Mouse (Mus musculus) ES-E14 (cell line): ENCODE results near the gene Cdkl1. TPM values are rescaled to one million over a fixed set of nuclear protein-coding genes. Genes with fewer than 3 reads are reported as not detected.

Experiments
- DNase-seq: peaks from one replicate; pipeline ENCODE4 v3.0.0-alpha.2; 2013; ENCODE audit warnings: low read depth, low spot score
- H3K27ac ChIP-seq: 2 replicates; pipeline ENCODE4 v1.5.1; 2012; ENCODE audit warnings: low read depth, mild to moderate bottlenecking, low read length, moderate library complexity, mixed read lengths; ENCODE audit not compliant: poor library complexity, insufficient read depth, severe bottlenecking
- H3K36me3 ChIP-seq: 2 replicates; pipeline ENCODE4 v1.6.1; 2012; ENCODE audit warnings: mild to moderate bottlenecking, low read length, moderate library complexity, mixed read lengths; ENCODE audit not compliant: control insufficient read depth, poor library complexity, insufficient read depth, severe bottlenecking
- H3K4me1 ChIP-seq, 2 experiments: fragments of 150-350 bp in 1 of 2; sonication (generic) in 1 of 2; 2 replicates each; pipeline ENCODE4 v1.6.1; 2012; ENCODE audit warnings: low read length in 2 of 2, mild to moderate bottlenecking in 1 of 2, mixed read lengths in 1 of 2; ENCODE audit not compliant: control insufficient read depth in 2 of 2, insufficient read depth in 2 of 2, poor library complexity in 1 of 2
- H3K4me3 ChIP-seq, 2 experiments: fragments of 150-350 bp in 1 of 2; sonication (generic) in 1 of 2; 2 replicates each; pipeline ENCODE4 v1.5.1; 2012; ENCODE audit warnings: low read length in 2 of 2, low read depth in 1 of 2, mild to moderate bottlenecking in 1 of 2, mixed read lengths in 1 of 2; ENCODE audit not compliant: insufficient read depth in 1 of 2, poor library complexity in 1 of 2, severe bottlenecking in 1 of 2
- H3K9ac ChIP-seq: 2 replicates; pipeline ENCODE4 v1.6.1; 2012; ENCODE audit warnings: low read depth, mild to moderate bottlenecking, low read length, mixed read lengths; ENCODE audit not compliant: poor library complexity, insufficient read depth, severe bottlenecking
- H3K9me3 ChIP-seq: fragments of 150-350 bp; sonication (generic); 2 replicates; pipeline ENCODE4 v1.6.1; 2012; ENCODE audit warnings: low read depth, mild to moderate bottlenecking, low read length; ENCODE audit not compliant: control insufficient read depth, insufficient read depth
- CHD2 ChIP-seq: IDR thresholded peaks from 2 replicates; pipeline ENCODE4 v1.6.1; 2014; ENCODE audit warnings: mild to moderate bottlenecking, low read depth, low read length, inconsistent platforms
- HCFC1 ChIP-seq: IDR thresholded peaks from 2 replicates; pipeline ENCODE4 v1.6.1; 2012; ENCODE audit warnings: low read length, inconsistent platforms, borderline replicate concordance; ENCODE audit not compliant: insufficient read depth
- MAFK ChIP-seq: IDR thresholded peaks from 2 replicates; pipeline ENCODE4 v1.6.1; 2014; ENCODE audit warnings: mild to moderate bottlenecking, low read depth, low read length, inconsistent platforms; ENCODE audit not compliant: insufficient read depth
- ZC3H11A ChIP-seq: IDR thresholded peaks from 2 replicates; pipeline ENCODE4 v1.6.1; 2012; ENCODE audit warnings: low read depth, mild to moderate bottlenecking, inconsistent platforms, low read length, borderline replicate concordance
- ZNF384 ChIP-seq: IDR thresholded peaks from 2 replicates; pipeline ENCODE4 v1.6.1; 2012; ENCODE audit warnings: low read depth, low read length, inconsistent platforms
- in situ Hi-C, 2 experiments: fragments of 600-800 bp; cut with MboI; formaldehyde crosslinking; loops; one replicate each; pipeline ENCODE4 v1.15.1; 2025; ENCODE audit warnings: low sequenced_read_pairs in 2 of 2, inconsistent platforms in 1 of 2; ENCODE audit not compliant: unreplicated experiment in 2 of 2
- total RNA-seq: library from RNA; depleted of rRNA; stranded (reverse); fragments of 300-350 nt; gene quantifications from 2 replicates; pipeline ENCODE4 v1.2.3, GENCODE M21; 2012; rRNA removed

Gene Cdkl1
- total RNA-seq, 1 experiment = 3.0 TPM

DNA sequence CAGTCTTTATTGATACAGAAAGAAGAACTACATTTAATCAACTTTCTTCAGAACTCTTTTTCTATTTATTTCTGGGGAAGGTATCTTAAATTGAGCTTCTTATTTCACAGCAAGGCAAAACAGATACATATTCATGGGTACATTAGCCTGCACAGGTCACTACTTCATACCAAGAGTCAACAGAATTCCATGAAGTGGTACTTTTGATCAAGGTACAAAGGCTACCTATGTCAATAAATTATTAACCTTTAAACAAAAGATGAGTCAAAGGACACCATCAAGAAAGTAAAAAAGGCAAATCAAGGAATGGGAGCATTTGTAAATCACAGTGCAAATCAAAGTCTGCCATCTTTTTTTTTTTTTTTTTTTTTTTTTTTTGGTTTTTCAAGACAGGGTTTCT lies 77.4 kb downstream of the Cdkl1 start:
- Histone ChIP-seq H3K9ac (no peak overlapping the region), H3K4me1 (no peaks in the 10 kb centered on the region), H3K27ac (no peak overlapping the region), H3K9me3 (no peaks in the 10 kb centered on the region), H3K36me3 (peaks cover 12% of the 10 kb centered on the region), H3K4me3 (no peak overlapping the region)
- in situ Hi-C loops = no loop called here
- DNase-seq = no peak
- TF ChIP-seq ZNF384 = no peak
- no peak for TF ChIP-seq HCFC1
- TF ChIP-seq ZC3H11A = no peak
- no peak for TF ChIP-seq MAFK
- TF ChIP-seq CHD2 = no peak

DNA sequence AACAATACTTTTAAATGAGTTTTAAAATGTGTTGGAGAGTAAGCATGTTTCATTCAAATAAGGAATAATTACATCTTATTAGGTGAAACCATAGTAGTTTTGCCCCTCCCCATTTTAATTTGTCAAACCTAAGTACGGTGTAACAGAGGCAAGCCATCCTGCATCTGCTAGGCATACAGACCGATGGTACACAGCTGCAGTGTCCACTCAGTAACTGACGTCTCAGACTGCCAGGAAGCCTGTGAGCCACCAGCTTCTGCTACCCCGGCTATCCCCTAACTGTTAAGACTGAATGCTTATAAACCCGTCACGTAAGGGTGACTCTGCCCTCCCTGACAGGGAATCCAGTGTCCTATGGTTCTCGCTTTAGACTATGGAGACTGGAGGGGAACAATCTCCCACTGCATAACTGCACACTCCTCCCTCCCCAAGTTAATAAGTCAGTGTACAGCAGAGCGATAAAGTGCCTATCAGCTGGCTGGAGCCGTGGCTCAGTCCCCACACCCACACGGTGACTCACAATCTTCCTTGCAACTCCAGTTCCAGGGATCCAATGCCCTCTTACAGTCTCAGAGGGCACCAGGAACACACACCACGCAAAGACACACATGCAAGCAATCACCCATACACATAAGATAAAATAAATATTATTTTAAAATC lies 86.1 kb downstream of the Cdkl1 start:
- Histone ChIP-seq H3K4me1 (no peaks in the 10 kb centered on the region), H3K4me3 (no peak overlapping the region), H3K36me3 (peaks cover 7% of the 10 kb centered on the region; the same call in 1 of the 2 replicates), H3K9me3 (no peaks in the 10 kb centered on the region), H3K27ac (no peak overlapping the region), H3K9ac (no peak overlapping the region)
- in situ Hi-C loops = no loop called here
- TF ChIP-seq CHD2 (no peak), ZNF384 (no peak)
- DNase-seq = no peak

DNA sequence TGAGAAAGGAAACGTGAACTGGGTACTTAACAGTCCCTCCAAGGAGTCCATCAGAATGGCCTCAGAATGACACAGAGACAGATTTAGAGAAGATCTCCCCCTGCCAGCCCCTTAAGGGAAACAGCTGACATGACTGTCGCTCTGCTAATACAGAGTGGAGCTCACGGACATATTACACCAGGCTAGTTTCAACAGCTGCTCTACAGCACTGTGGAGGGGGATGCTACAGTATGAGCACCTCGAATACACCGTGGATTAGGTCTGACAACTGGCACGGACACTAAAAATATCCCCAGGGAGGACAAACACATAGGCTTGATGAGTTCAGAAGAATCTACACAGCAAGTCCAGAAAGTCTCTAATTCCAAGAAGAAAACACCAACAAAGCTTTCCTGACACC lies 92.7 kb downstream of the Cdkl1 start:
- in situ Hi-C loops = no loop called here
- no peak for TF ChIP-seq ZC3H11A
- TF ChIP-seq CHD2 = no peak
- no peak for TF ChIP-seq MAFK
- no peak for TF ChIP-seq ZNF384
- TF ChIP-seq HCFC1 = no peak
- no peak for DNase-seq
- Histone ChIP-seq H3K9me3 (no peaks in the 10 kb centered on the region), H3K9ac (no peak overlapping the region), H3K27ac (no peak overlapping the region), H3K36me3 (peaks cover 11% of the 10 kb centered on the region; the same call in 1 of the 2 replicates), H3K4me3 (no peak overlapping the region), H3K4me1 (peaks cover 0 to 2% of the 10 kb centered on the region in 2 experiments; a peak in 1 of 4 replicates)

Other genes starting within 250 kb of the Cdkl1 start
- 6.9 and 7.5 TPM in 2 replicates for gene Vcpkmt, start 208.2 kb downstream of the Cdkl1 start, total RNA-seq
- 3.5 and 6.9 TPM in 2 replicates for gene Sos2, start 109.4 kb downstream of the Cdkl1 start, total RNA-seq
- gene L2hgdh, start 66.4 kb downstream of the Cdkl1 start, total RNA-seq = 23.3 and 28.2 TPM in 2 replicates
- 7.9 and 9.6 TPM in 2 replicates for gene Atp5s, start 66.3 kb downstream of the Cdkl1 start, total RNA-seq
- gene Atl1, start 101.3 kb upstream of the Cdkl1 start, total RNA-seq = 2.5 and 5.8 TPM in 2 replicates
- gene Map4k5, start 101.9 kb upstream of the Cdkl1 start, total RNA-seq = 22.5 and 29.8 TPM in 2 replicates
- gene Sav1, start 195.7 kb upstream of the Cdkl1 start, total RNA-seq = 17.0 and 17.8 TPM in 2 replicates